Mouse (Mus musculus): Measurements from ENCODE around the gene Syn3.

DNA sequence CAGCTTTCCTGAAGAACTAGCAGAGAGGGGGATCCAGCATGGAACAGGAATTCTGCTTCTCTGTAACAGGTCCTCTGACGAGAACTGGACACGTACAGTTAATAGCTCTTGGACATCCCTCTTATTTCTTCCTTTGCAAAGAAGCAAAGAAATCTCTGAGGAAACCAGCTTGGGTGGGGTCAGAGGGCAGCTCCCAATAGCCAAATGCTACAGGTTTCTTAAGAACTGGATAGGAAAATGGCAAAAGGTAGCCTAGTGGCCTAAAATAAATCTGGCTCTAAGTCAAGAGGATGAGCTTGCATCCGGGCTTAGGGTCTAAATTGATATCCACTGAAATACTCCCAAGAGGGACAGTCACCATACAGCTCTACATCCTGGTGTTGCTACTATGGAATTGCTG, 225.9 kb downstream of the Syn3 start:
- no peak for TF ChIP-seq EP300 (IDR thresholded peaks at IDR 0.05; ENCODE audit: low read depth)
- no peak for TF ChIP-seq CTCF (IDR thresholded peaks at IDR 0.05; ENCODE audit: low read depth)
